Mouse (Mus musculus) MEL (cell line): ENCODE results near the gene Csdc2. TPM values are rescaled to one million over a fixed set of nuclear protein-coding genes. Genes with fewer than 3 reads are reported as not detected.

Experiments used
- DNase-seq: peaks from one replicate; pipeline ENCODE4 v3.0.0; 2011; ENCODE audit warnings: low read depth, low spot score
- H3K27ac ChIP-seq: 2 replicates; pipeline ENCODE4 v1.5.1; 2012; ENCODE audit warnings: low read depth, mild to moderate bottlenecking, control low read depth, low read length, moderate library complexity; ENCODE audit not compliant: control insufficient read depth
- H3K27me3 ChIP-seq, 2 experiments: fragments of 150-350 bp in 1 of 2; sonication (generic) in 1 of 2; 2 replicates each; pipeline ENCODE4 v1.6.1; 2012; ENCODE audit warnings: low read length in 2 of 2, mild to moderate bottlenecking in 2 of 2, improper control_type of control experiment in 1 of 2, moderate library complexity in 1 of 2; ENCODE audit not compliant: insufficient read depth in 2 of 2, control insufficient read depth in 1 of 2
- H3K36me3 ChIP-seq, 2 experiments: 2 replicates each; pipeline ENCODE4 v1.6.1; 2012 to 2014; ENCODE audit warnings: low read length in 2 of 2, improper control_type of control experiment in 1 of 2, inconsistent platforms in 1 of 2, mild to moderate bottlenecking in 1 of 2; ENCODE audit not compliant: insufficient read depth in 2 of 2, control insufficient read depth in 1 of 2
- H3K4me1 ChIP-seq, 2 experiments: fragments of 150-350 bp in 1 of 2; sonication (generic) in 1 of 2; 2 replicates each; pipeline ENCODE4 v1.6.1; 2012; ENCODE audit warnings: low read length in 2 of 2, improper control_type of control experiment in 1 of 2, mild to moderate bottlenecking in 1 of 2; ENCODE audit not compliant: insufficient read depth in 2 of 2, control insufficient read depth in 1 of 2
- H3K4me3 ChIP-seq, 2 experiments: fragments of 150-350 bp in 1 of 2; sonication (generic) in 1 of 2; 2 replicates each; pipeline ENCODE4 v1.5.1; 2012; ENCODE audit warnings: low read depth in 2 of 2, low read length in 2 of 2, mild to moderate bottlenecking in 2 of 2, moderate library complexity in 2 of 2, control low read depth in 1 of 2, improper control_type of control experiment in 1 of 2; ENCODE audit not compliant: control insufficient read depth in 1 of 2, insufficient read depth in 1 of 2
- H3K79me2 ChIP-seq: 2 replicates; pipeline ENCODE4 v1.6.1; 2012; ENCODE audit warnings: mild to moderate bottlenecking, low read length, moderate library complexity; ENCODE audit not compliant: control insufficient read depth, poor library complexity, insufficient read depth
- H3K9ac ChIP-seq: 2 replicates; pipeline ENCODE4 v1.6.1; 2012; ENCODE audit warnings: low read depth, mild to moderate bottlenecking, control low read depth, low read length, moderate library complexity; ENCODE audit not compliant: control insufficient read depth, poor library complexity, severe bottlenecking
- H3K9me3 ChIP-seq: fragments of 150-350 bp; sonication (generic); replicated peaks from 2 replicates; pipeline ENCODE4 v1.6.1; 2012; ENCODE audit warnings: mild to moderate bottlenecking, low read length, improper control_type of control experiment, moderate library complexity; ENCODE audit not compliant: insufficient read depth
- BHLHE40 ChIP-seq: IDR thresholded peaks from 2 replicates; pipeline ENCODE4 v1.6.1; 2012; ENCODE audit warnings: low read depth, mild to moderate bottlenecking, inconsistent platforms, low read length, improper control_type of control experiment, borderline replicate concordance
- CHD1 ChIP-seq: IDR thresholded peaks from 2 replicates; pipeline ENCODE4 v1.6.1; 2012; ENCODE audit warnings: low read depth, mild to moderate bottlenecking, inconsistent platforms, low read length, improper control_type of control experiment
- CHD2 ChIP-seq: IDR thresholded peaks from 2 replicates; pipeline ENCODE4 v1.6.1; 2011; ENCODE audit warnings: low read length, improper control_type of control experiment
- CTCF ChIP-seq, 3 experiments: IDR thresholded peaks in 2 of 3; conservative IDR thresholded peaks in 1 of 3; 2 replicates each; pipeline ENCODE4 v1.5.1; 2011 to 2012; ENCODE audit warnings: low read length in 3 of 3, low read depth in 2 of 3, mild to moderate bottlenecking in 2 of 3, improper control_type of control experiment in 1 of 3, inconsistent platforms in 1 of 3, mixed read lengths in 1 of 3, moderate library complexity in 1 of 3; ENCODE audit not compliant: control insufficient read depth in 1 of 3, insufficient read depth in 1 of 3, poor library complexity in 1 of 3, severe bottlenecking in 1 of 3
- E2F4 ChIP-seq: IDR thresholded peaks from 2 replicates; pipeline ENCODE4 v1.6.1; 2011; ENCODE audit warnings: low read depth, low read length, improper control_type of control experiment, borderline replicate concordance
- ELF1 ChIP-seq: IDR thresholded peaks from 2 replicates; pipeline ENCODE4 v1.6.1; 2014; ENCODE audit warnings: low read depth, mild to moderate bottlenecking, inconsistent platforms, low read length, improper control_type of control experiment, moderate library complexity
- ETS1 ChIP-seq: IDR thresholded peaks from 2 replicates; pipeline ENCODE4 v1.6.1; 2012; ENCODE audit warnings: low read depth, mild to moderate bottlenecking, inconsistent platforms, low read length, improper control_type of control experiment, moderate library complexity
- GABPA ChIP-seq: IDR thresholded peaks from 2 replicates; pipeline ENCODE4 v1.6.1; 2012; ENCODE audit warnings: low read depth, mild to moderate bottlenecking, inconsistent platforms, low read length, improper control_type of control experiment, moderate library complexity
- JUND ChIP-seq: IDR thresholded peaks from 2 replicates; pipeline ENCODE4 v1.6.1; 2011; ENCODE audit warnings: low read depth, mild to moderate bottlenecking, improper control_type of control experiment, low read length
- MAX ChIP-seq: IDR thresholded peaks from 2 replicates; pipeline ENCODE4 v1.6.1; 2011; ENCODE audit warnings: low read length, improper control_type of control experiment
- MEF2A ChIP-seq: IDR thresholded peaks from 2 replicates; pipeline ENCODE4 v1.6.1; 2014; ENCODE audit warnings: low read depth, mild to moderate bottlenecking, inconsistent platforms, low read length, improper control_type of control experiment; ENCODE audit not compliant: poor library complexity, insufficient replicate concordance, severe bottlenecking; ENCODE audit errors: extremely low read depth
- NELFE ChIP-seq: IDR thresholded peaks from 2 replicates; pipeline ENCODE4 v1.6.1; 2011; ENCODE audit warnings: low read depth, low read length, improper control_type of control experiment
- POLR2A ChIP-seq, 2 experiments: IDR thresholded peaks; 2 replicates each; pipeline ENCODE4 v1.6.1; 2011 to 2012; ENCODE audit warnings: low read length in 2 of 2, mild to moderate bottlenecking in 2 of 2, control low read depth in 1 of 2, improper control_type of control experiment in 1 of 2, low read depth in 1 of 2, moderate library complexity in 1 of 2; ENCODE audit not compliant: control insufficient read depth in 1 of 2, insufficient read depth in 1 of 2, poor library complexity in 1 of 2
- RAD21 ChIP-seq: IDR thresholded peaks from 2 replicates; pipeline ENCODE4 v1.6.1; 2011; ENCODE audit warnings: mild to moderate bottlenecking, low read depth, low read length, improper control_type of control experiment
- RCOR1 ChIP-seq: IDR thresholded peaks from 2 replicates; pipeline ENCODE4 v1.6.1; 2012; ENCODE audit warnings: low read depth, mild to moderate bottlenecking, inconsistent platforms, low read length, improper control_type of control experiment
- TAL1 ChIP-seq: IDR thresholded peaks from 2 replicates; pipeline ENCODE4 v1.6.1; 2012; ENCODE audit warnings: mild to moderate bottlenecking, inconsistent platforms, low read length, moderate library complexity, mixed read lengths
- UBTF ChIP-seq: IDR thresholded peaks from 2 replicates; pipeline ENCODE4 v1.6.1; 2012; ENCODE audit warnings: low read depth, mild to moderate bottlenecking, inconsistent platforms, low read length, improper control_type of control experiment, moderate library complexity, borderline replicate concordance; ENCODE audit not compliant: insufficient read depth
- USF2 ChIP-seq, 2 experiments: IDR thresholded peaks; 2 replicates each; pipeline ENCODE4 v1.6.1; 2011 to 2012; ENCODE audit warnings: improper control_type of control experiment in 2 of 2, low read length in 2 of 2, borderline replicate concordance in 1 of 2, inconsistent platforms in 1 of 2, low read depth in 1 of 2, mild to moderate bottlenecking in 1 of 2; ENCODE audit not compliant: insufficient read depth in 1 of 2
- ZKSCAN1 ChIP-seq: IDR thresholded peaks from 2 replicates; pipeline ENCODE4 v1.6.1; 2012; ENCODE audit warnings: low read depth, mild to moderate bottlenecking, inconsistent platforms, low read length, improper control_type of control experiment, moderate library complexity
- polyA plus RNA-seq, 2 experiments: library from polyadenylated mRNA; stranded (reverse) in 1 of 2; unstranded in 1 of 2; fragments of >175 nt in 1 of 2; fragments of >200 nt in 1 of 2; gene quantifications; 2 replicates each; pipeline versions ENCODE4 v1.2.1 to v1.2.4; 2012; ENCODE audit warnings: low replicate concordance in 2 of 2, low read depth in 1 of 2; ENCODE audit not compliant: insufficient read length in 2 of 2, insufficient read depth in 1 of 2, missing spikeins in 1 of 2
- total RNA-seq: library from RNA; depleted of rRNA; stranded (reverse); fragments of 300-350 nt; gene quantifications from 2 replicates; pipeline ENCODE4 v1.2.3, GENCODE M21; 2012

The Csdc2 gene
- total and polyA plus RNA-seq, 3 experiments: not detected

GRCm38 (mm10) chr15:81889175-81889574 is 47.4 kb upstream of the Csdc2 start:
- Histone ChIP-seq H3K4me3 (no peak overlapping the region), H3K27ac (no peak overlapping the region), H3K36me3 (peaks cover 16 to 22% of the 10 kb centered on the region in 2 experiments), H3K79me2 (peaks cover 20% of the 10 kb centered on the region), H3K9ac (no peak overlapping the region), H3K9me3 (no peaks in the 10 kb centered on the region), H3K27me3 (no peaks in the 10 kb centered on the region), H3K4me1 (peaks cover 11 to 16% of the 10 kb centered on the region in 2 experiments; a peak in 3 of 4 replicates)
- DNase-seq: no peak
- TF ChIP-seq GABPA: no peak
- TF ChIP-seq CHD2: no peak
- no peak for TF ChIP-seq E2F4
- no peak for TF ChIP-seq POLR2A (IDR thresholded peaks at IDR 0.05; ENCODE audit: control insufficient read depth in 1 of 2, insufficient read depth in 1 of 2, low read depth in 1 of 2, low read length in 2 of 2, poor library complexity in 1 of 2)
- no peak for TF ChIP-seq JUND
- TF ChIP-seq MEF2A: no peak
- no peak for TF ChIP-seq CHD1
- no peak for TF ChIP-seq NELFE
- no peak for TF ChIP-seq ZKSCAN1
- no peak for TF ChIP-seq MAX
- no peak for TF ChIP-seq RCOR1
- no peak for TF ChIP-seq USF2 (IDR thresholded peaks at IDR 0.05; ENCODE audit: borderline replicate concordance in 1 of 2, insufficient read depth in 1 of 2, low read depth in 1 of 2, low read length in 2 of 2)
- TF ChIP-seq TAL1: no peak

- peaks cover 11 to 16% of the 10 kb centered on the region in 2 experiments; a peak in 3 of 4 replicates for H3K4me1 ChIP-seq
- DNase-seq: no peak
Observed at GRCm38 (mm10) chr15:81891140-81891802, 45.3 kb upstream of the Csdc2 start.

More at GRCm38 (mm10) chr15:81891140-81891802, 45.3 kb upstream of the Csdc2 start:
- no peaks in the 10 kb centered on the region for H3K9me3 ChIP-seq
- peak overlapping the region; percentile 27 for H3K27ac ChIP-seq
- no peak overlapping the region for H3K9ac ChIP-seq
- no peak for TF ChIP-seq UBTF
- TF ChIP-seq BHLHE40: no peak
- no peak for TF ChIP-seq ELF1
- no peak for TF ChIP-seq RAD21
- 0 out of 2 replicates have a peak, but pooled peaks have one; percentile 9 for TF ChIP-seq ETS1
- TF ChIP-seq CTCF (IDR thresholded peaks at IDR 0.05 in 2 of 3, conservative IDR thresholded peaks at IDR 0.05 in 1 of 3; ENCODE audit: control insufficient read depth in 1 of 3, insufficient read depth in 1 of 3, low read depth in 2 of 3, low read length in 3 of 3, poor library complexity in 1 of 3, severe bottlenecking in 1 of 3): no peak
- H3K36me3 ChIP-seq: peaks cover 17 to 22% of the 10 kb centered on the region in 2 experiments
- H3K27me3 ChIP-seq: no peaks in the 10 kb centered on the region
- peaks cover 8% of the 10 kb centered on the region for H3K79me2 ChIP-seq
- H3K4me3 ChIP-seq: no peak overlapping the region
